Mouse (Mus musculus) CH12F3 (cell line): ENCODE data around the gene Lrig1.

ENCODE experiments used
- in situ Hi-C: fragments of 300-500 bp; cut with MboI; formaldehyde crosslinking; loops from 2 replicates; pipeline ENCODE4 v1.14.3; 2020; ENCODE audit warnings: low sequenced_read_pairs

The Lrig1 gene

GRCm38 (mm10) chr6:94700067-94700491 lies at the start of gene Lrig1:
Lrig1 (minus strand) TSS chr6:94700158.
- in situ Hi-C loops: no loop called here

GRCm38 (mm10) chr6:94749626-94750025 lies 49.7 kb upstream of the Lrig1 start:
- in situ Hi-C loops: no loop called here

- in situ Hi-C loops: no loop called here
These were observed 48.4 kb upstream of the Lrig1 start for GRCm38 (mm10) chr6:94748361-94748760.

GRCm38 (mm10) chr6:94740117-94740729 lies 40.3 kb upstream of the Lrig1 start:
- in situ Hi-C loops: no loop called here

- in situ Hi-C loops: no loop called here
These were observed 38.7 kb upstream of the Lrig1 start for GRCm38 (mm10) chr6:94738647-94739046.

GRCm38 (mm10) chr6:94733878-94734277 lies 33.9 kb upstream of the Lrig1 start:
- in situ Hi-C loops: no loop called here

GRCm38 (mm10) chr6:94729847-94730246 lies 29.9 kb upstream of the Lrig1 start:
- in situ Hi-C loops: no loop called here

GRCm38 (mm10) chr6:94729132-94729531 lies 29.2 kb upstream of the Lrig1 start:
- in situ Hi-C loops: no loop called here

GRCm38 (mm10) chr6:94724612-94725011 lies 24.7 kb upstream of the Lrig1 start:
- in situ Hi-C loops: no loop called here

GRCm38 (mm10) chr6:94718607-94719346 lies 18.8 kb upstream of the Lrig1 start:
- in situ Hi-C loops: no loop called here

GRCm38 (mm10) chr6:94717705-94718489 lies 17.9 kb upstream of the Lrig1 start:
- in situ Hi-C loops: no loop called here

GRCm38 (mm10) chr6:94715645-94715940 lies 15.6 kb upstream of the Lrig1 start:
- in situ Hi-C loops: no loop called here

GRCm38 (mm10) chr6:94714815-94715644 lies 15.1 kb upstream of the Lrig1 start:
- in situ Hi-C loops: no loop called here

- in situ Hi-C loops: no loop called here
These were observed 9.9 kb upstream of the Lrig1 start for GRCm38 (mm10) chr6:94709832-94710231.

- in situ Hi-C loops: no loop called here
These were observed 9.2 kb upstream of the Lrig1 start for GRCm38 (mm10) chr6:94709150-94709549.

GRCm38 (mm10) chr6:94707254-94707653 lies 7.3 kb upstream of the Lrig1 start:
- in situ Hi-C loops: no loop called here

- in situ Hi-C loops: no loop called here
These were observed 6.0 kb upstream of the Lrig1 start for GRCm38 (mm10) chr6:94705931-94706330.

GRCm38 (mm10) chr6:94702993-94703392 lies 3.0 kb upstream of the Lrig1 start:
- in situ Hi-C loops: no loop called here

GRCm38 (mm10) chr6:94701071-94701470 lies 1.1 kb upstream of the Lrig1 start:
- in situ Hi-C loops: no loop called here

- in situ Hi-C loops: no loop called here
These were observed 654 bp upstream of the Lrig1 start for GRCm38 (mm10) chr6:94700612-94701011.
